Mouse (Mus musculus): ENCODE results near the gene Snapc2. TPM values are rescaled to one million over a fixed set of nuclear protein-coding genes. Genes with fewer than 3 reads are reported as not detected.

Gene Snapc2
- polyA plus RNA-seq, 1 experiment from 2014 or later: 71.3 TPM

DNA sequence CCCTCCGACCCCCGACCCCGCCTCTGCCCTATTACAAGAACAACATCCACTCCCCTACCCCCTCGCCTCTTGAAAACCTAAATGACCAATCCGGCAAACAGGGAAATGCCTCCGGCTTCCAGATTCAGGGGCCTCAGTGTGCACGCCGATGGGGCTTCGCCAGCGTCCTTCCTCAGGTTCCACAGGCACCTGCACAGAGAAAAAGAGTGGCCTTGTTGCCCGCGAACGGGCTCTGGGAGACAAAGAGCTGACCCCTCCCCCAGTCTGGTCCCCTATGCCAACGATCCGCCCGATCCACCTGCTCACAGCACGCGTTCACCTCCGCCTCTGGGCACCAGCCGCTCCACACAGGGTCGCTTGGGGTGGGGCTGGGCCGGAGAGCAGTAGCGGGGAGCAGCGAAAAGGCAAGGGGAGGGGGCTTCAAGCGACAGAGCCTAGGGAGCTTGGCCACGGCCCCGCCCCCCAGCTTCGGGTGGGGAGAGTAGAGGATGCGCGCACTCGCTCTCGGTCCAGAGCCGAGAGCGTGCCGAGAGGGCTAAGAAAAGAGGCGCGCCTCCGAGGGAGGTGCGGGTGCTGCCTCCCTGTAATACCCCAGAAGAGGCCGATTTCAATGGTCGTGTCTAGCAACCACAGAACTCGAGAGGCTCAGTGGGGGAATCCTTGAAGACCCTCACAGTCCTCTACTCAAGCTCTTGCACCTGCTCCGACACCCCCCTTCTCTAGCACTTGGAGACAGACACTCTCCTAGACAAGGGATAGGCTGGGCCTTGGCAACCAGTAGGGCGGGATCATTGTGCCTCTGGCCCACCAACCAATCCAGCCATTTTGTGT is 35.9 kb upstream of the Snapc2 start, which contains the start of gene Prr36:
Gene Prr36, minus strand, starts transcription at position 669 of the 831 bp plus-strand sequence.
- H3K36me3 ChIP-seq: no peaks in the 10 kb centered on the region
- H3K4me1 ChIP-seq: peaks cover 22% of the 10 kb centered on the region
- no peaks in the 10 kb centered on the region for H3K9me3 ChIP-seq
- 2% methylated on average over 44 of the region's 44 CpGs for WGBS
- ATAC-seq (ENCODE audit: insufficient number of reproducible peaks, insufficient read depth, low FRiP score, low TSS enrichment): peak; percentile 76
- H3K4me3 ChIP-seq: peak within 1 kb of the TSS; percentile 48
- peak within 1 kb of the TSS; percentile 47 for H3K9ac ChIP-seq
- H3K27me3 ChIP-seq: peaks cover 58% of the 10 kb centered on the region
- no peak within 1 kb of the TSS for H3K27ac ChIP-seq
- H3K4me2 ChIP-seq (replicated peaks): peak within 1 kb of the TSS; percentile 82

DNA sequence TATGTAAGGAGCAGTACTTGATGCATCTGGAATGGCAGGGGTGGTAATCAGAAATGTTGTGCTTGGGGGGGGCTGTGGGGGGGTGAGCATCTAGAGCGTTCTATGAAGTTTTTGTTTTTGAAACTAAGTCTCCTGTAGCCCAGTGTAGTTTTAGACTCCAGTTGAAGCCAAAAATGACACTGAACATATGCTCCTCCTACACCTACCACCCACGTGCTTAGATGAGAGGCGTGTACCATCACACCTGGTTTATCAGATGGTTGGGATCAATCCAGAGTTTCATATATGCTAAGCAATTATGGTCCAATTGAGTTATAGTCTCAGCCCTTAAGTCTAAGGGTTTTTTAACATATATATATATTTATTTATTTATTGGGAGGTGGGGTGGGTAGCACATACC is 33.3 kb upstream of the Snapc2 start:
- Histone ChIP-seq H3K4me2 (replicated peaks) (no peak overlapping the region), H3K4me3 (no peak overlapping the region), H3K27ac (no peak overlapping the region), H3K4me1 (peaks cover 3% of the 10 kb centered on the region; the same call in 1 of the 2 replicates), H3K36me3 (no peaks in the 10 kb centered on the region), H3K27me3 (peaks cover 41% of the 10 kb centered on the region), H3K9ac (no peak overlapping the region), H3K9me3 (no peaks in the 10 kb centered on the region)
- WGBS: 84% methylated on average over 3 of the region's 3 CpGs
- no peak for ATAC-seq (ENCODE audit: insufficient number of reproducible peaks, insufficient read depth, low FRiP score, low TSS enrichment)

DNA sequence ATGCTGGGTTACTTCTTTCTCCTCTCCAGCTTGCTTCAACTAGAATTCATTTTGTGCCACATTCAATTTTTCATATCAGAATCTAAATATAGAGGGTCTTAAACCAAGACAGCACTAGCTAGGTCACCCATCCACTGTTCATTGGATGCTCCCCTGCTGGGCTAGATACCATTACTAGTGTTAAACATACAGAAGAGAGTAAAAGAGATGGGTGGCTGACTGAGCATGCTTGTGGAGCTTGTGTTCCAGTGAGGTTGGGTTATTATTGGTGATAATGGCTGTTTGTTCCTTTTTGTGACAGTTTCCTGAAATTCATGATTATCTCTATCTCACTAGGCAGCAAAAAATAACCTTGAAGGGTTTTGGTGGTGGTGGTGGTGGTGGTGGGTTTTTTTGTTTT is 30.8 kb upstream of the Snapc2 start:
- Histone ChIP-seq H3K9me3 (no peaks in the 10 kb centered on the region), H3K4me3 (no peak overlapping the region), H3K4me1 (no peaks in the 10 kb centered on the region), H3K27ac (no peak overlapping the region), H3K27me3 (peaks cover 29% of the 10 kb centered on the region), H3K4me2 (replicated peaks) (no peak overlapping the region), H3K36me3 (no peaks in the 10 kb centered on the region), H3K9ac (no peak overlapping the region)
- no peak for ATAC-seq (ENCODE audit: insufficient number of reproducible peaks, insufficient read depth, low FRiP score, low TSS enrichment)

GRCm38 (mm10) chr8:4226323-4226722 is 26.6 kb upstream of the Snapc2 start:
- H3K9me3 ChIP-seq: no peaks in the 10 kb centered on the region
- no peaks in the 10 kb centered on the region for H3K36me3 ChIP-seq
- H3K9ac ChIP-seq: no peak overlapping the region
- peak overlapping the region; percentile 49 for H3K4me2 ChIP-seq (replicated peaks)
- peaks cover 27% of the 10 kb centered on the region for H3K27me3 ChIP-seq
- no peaks in the 10 kb centered on the region for H3K4me1 ChIP-seq
- H3K27ac ChIP-seq: no peak overlapping the region
- ATAC-seq (ENCODE audit: insufficient number of reproducible peaks, insufficient read depth, low FRiP score, low TSS enrichment): 0 out of 2 replicates have a peak, but pooled peaks have one; percentile 10
- 26% methylated on average over 4 of the region's 4 CpGs for WGBS
- H3K4me3 ChIP-seq: peak overlapping the region; percentile 28

DNA sequence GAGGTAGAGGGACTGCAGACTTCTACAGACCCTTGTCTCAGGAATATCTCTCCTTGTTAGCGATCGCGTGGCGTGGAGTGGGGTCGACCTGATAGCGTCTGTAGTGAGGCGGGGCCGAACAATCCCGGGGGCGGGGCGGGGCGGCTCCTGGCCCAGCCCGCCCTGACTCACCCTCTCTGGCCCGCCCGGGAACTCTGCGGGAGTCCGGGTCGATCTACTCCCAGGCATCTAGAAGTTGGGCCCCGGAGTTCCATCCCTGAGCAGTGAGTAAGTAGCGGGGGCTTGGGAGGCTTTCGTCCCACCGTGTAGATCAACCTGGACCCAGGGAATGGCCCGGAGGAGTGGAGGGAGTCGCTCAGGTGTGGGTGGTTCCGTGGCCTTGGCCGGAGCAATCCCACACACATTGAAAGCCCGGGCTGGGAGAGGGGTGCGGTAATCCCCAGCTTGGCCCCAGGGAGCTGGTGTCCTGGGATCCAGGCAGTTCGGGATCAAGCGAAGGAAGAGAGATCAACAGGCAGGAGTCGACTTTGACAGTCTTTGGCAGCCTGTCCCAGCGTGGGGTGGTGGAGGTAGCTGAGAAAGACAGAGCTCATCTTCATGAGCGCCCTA is 26.0 kb upstream of the Snapc2 start, which contains the start of gene Lrrc8e:
Gene Lrrc8e, plus strand, starts transcription at position 89 of the 609 bp plus-strand sequence.
- peak within 1 kb of the TSS; percentile 5; the same call in 1 of the 2 replicates for H3K9ac ChIP-seq
- H3K36me3 ChIP-seq: no peaks in the 10 kb centered on the region
- H3K4me2 ChIP-seq (replicated peaks): peak within 1 kb of the TSS; percentile 49
- H3K27me3 ChIP-seq: peaks cover 27% of the 10 kb centered on the region
- no peaks in the 10 kb centered on the region for H3K9me3 ChIP-seq
- WGBS: 3% methylated on average over 33 of the region's 33 CpGs
- no peaks in the 10 kb centered on the region for H3K4me1 ChIP-seq
- no peak within 1 kb of the TSS for H3K27ac ChIP-seq
- ATAC-seq (ENCODE audit: insufficient number of reproducible peaks, insufficient read depth, low FRiP score, low TSS enrichment): peak; percentile 44; the same call in 1 of the 2 replicates
- peak within 1 kb of the TSS; percentile 28 for H3K4me3 ChIP-seq

- no peak for ATAC-seq (ENCODE audit: insufficient number of reproducible peaks, insufficient read depth, low FRiP score, low TSS enrichment)
- no peak overlapping the region for H3K4me2 ChIP-seq (replicated peaks)
- H3K9me3 ChIP-seq: no peaks in the 10 kb centered on the region
- no peak overlapping the region for H3K27ac ChIP-seq
- no peaks in the 10 kb centered on the region for H3K36me3 ChIP-seq
- H3K27me3 ChIP-seq: peaks cover 27% of the 10 kb centered on the region
- H3K4me3 ChIP-seq: no peak overlapping the region
- H3K4me1 ChIP-seq: no peaks in the 10 kb centered on the region
- WGBS: 88% methylated on average over 4 of the region's 4 CpGs
- H3K9ac ChIP-seq: no peak overlapping the region
Observed at GRCm38 (mm10) chr8:4227919-4228318, 25.0 kb upstream of the Snapc2 start.

DNA sequence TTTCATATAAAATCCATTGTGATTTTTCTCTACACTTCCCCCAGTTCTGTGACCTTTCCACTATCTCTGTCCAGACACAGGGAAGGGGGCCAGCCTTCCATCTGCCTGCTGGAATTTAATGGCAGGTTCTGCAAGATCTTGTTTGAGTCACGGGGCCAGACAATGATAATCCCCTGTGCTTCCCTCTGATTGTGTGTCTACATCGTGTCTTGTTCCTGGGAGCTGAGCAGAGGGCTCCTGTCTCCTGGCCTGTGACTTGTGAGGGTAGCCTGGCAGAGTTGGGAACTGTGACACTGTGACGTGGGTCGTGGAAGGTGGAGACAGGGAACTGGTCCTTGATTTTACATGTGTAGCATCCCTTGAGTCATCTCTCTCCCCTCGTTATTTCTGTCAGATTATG is 23.1 kb upstream of the Snapc2 start:
- H3K4me3 ChIP-seq: no peak overlapping the region
- H3K27ac ChIP-seq: no peak overlapping the region
- no peak overlapping the region for H3K4me2 ChIP-seq (replicated peaks)
- WGBS: 75% methylated on average over 5 of the region's 5 CpGs
- no peak for ATAC-seq (ENCODE audit: insufficient number of reproducible peaks, insufficient read depth, low FRiP score, low TSS enrichment)
- no peaks in the 10 kb centered on the region for H3K4me1 ChIP-seq
- H3K9me3 ChIP-seq: no peaks in the 10 kb centered on the region
- no peaks in the 10 kb centered on the region for H3K36me3 ChIP-seq
- H3K9ac ChIP-seq: no peak overlapping the region
- peaks cover 27% of the 10 kb centered on the region for H3K27me3 ChIP-seq

DNA sequence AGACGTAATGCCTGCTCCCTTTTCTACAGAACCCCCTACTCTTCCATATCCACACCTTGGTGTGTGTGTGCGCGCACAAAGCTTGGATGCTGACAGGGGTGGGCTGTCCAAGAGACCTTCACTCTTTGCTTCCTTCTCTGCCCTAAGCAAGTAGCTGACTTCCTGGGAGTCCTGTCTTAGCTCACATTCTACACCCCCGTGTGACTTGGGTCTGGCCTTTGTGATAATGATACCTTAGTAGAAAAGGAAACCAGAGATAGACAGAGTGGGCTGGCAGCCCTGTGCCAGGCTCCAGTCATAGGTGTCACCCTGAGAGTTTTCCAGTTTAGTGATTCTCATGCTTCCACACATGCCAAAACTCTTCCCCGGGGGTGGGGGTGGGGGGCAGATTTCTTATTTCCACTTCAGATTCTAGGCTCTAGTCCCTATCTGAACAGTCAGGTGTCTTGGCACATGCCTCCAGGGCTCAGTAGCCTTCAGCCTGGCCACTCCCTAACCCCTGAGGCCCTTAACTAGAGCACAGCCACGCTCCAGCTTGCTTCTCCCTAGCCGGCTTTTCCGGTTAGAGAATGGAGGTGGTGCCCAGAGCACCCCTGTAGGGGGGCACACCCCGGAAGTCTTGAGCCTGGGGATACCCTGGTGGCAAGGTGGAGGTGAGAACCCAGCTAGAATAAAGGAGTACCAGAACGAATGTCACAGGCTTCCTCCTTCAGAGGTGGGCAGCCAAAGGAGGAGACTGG is 22.1 kb upstream of the Snapc2 start:
- H3K4me1 ChIP-seq: no peaks in the 10 kb centered on the region
- 58% methylated on average over 10 of the region's 10 CpGs for WGBS
- no peak overlapping the region for H3K4me2 ChIP-seq (replicated peaks)
- H3K4me3 ChIP-seq: no peak overlapping the region
- no peak overlapping the region for H3K9ac ChIP-seq
- H3K27me3 ChIP-seq: peaks cover 27% of the 10 kb centered on the region
- ATAC-seq (ENCODE audit: insufficient number of reproducible peaks, insufficient read depth, low FRiP score, low TSS enrichment): no peak
- H3K27ac ChIP-seq: no peak overlapping the region
- no peaks in the 10 kb centered on the region for H3K36me3 ChIP-seq
- H3K9me3 ChIP-seq: no peaks in the 10 kb centered on the region

DNA sequence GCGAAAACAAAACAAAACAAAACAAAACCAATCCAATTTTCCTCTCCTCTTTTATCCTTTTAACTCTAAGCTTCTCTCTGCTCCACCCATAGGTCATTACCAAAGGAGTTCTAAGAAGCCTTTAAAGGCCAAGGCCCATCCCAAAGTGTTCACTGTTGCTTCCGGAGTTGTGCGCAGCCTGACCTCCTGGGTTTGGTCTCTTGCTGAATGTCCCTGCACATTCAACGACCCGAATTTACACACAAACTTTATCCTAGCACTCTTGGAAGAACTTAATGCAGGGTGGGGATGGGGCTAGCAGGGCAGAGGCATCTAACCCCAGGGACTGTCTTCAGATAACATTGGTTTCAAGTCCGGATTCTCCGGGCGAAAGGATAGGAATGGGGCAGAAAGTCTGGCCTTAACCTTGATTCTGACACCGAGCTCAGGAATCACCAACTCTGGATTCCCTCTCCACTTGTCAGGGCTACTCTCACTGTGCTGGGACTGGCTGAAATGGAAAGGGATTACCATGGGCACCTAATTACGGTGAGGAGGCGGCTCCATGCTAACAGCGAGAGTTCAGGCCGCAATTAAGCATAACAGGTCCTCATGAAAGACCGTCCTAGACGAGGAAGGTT is 15.0 kb upstream of the Snapc2 start:
- 20% methylated on average over 15 of the region's 15 CpGs for WGBS
- peak overlapping the region; percentile 69 for H3K9ac ChIP-seq
- H3K27ac ChIP-seq: peak overlapping the region; percentile 96
- no peaks in the 10 kb centered on the region for H3K27me3 ChIP-seq
- peaks cover 20% of the 10 kb centered on the region for H3K4me1 ChIP-seq
- H3K4me2 ChIP-seq (replicated peaks): peak overlapping the region; percentile 83
- peak overlapping the region; percentile 86 for H3K4me3 ChIP-seq
- peaks cover 19% of the 10 kb centered on the region for H3K36me3 ChIP-seq
- no peak; the same call in 1 of the 2 replicates for ATAC-seq (ENCODE audit: insufficient number of reproducible peaks, insufficient read depth, low FRiP score, low TSS enrichment)
- no peaks in the 10 kb centered on the region for H3K9me3 ChIP-seq

DNA sequence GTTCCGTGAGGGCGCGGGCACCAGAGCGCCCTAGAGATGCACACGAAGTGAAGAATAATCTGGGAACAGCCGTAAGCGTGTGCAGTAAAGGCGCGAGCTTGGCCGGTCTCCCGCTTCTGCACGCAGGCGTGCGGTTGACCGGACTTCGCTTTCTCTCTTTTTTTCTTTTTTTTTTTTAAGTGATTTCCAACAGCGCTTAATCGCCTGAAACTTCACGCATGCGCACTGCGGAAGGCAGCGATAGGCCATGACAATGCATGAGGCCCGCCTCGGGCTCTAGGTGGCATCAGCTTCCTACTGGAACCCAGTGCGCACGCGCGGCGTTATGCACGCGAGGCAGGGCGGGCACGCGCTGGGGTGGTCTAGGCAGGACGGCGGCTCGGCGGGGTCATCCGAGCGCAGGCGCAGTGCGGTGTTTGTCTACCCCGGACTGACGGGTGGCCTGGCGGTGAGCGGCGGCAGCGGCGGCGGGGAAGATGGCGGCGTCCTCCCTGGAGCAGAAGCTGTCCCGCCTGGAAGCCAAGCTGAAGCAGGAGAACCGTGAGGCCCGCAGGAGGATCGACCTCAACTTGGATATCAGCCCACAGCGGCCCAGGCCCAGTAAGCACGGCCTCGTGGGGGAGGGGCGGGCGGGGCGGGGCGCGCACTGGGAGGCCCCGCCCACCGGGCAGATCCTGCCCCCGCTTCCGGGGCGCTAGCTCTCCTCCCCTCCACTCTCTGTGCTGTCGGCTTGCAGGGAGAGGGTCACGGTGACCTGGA is 14.3 kb upstream of the Snapc2 start, which contains the start of the genes Map2k7 and Gm49320:
Gene Map2k7, plus strand, starts transcription at position 307 of the 759 bp plus-strand sequence.
Gene Gm49320, plus strand, starts transcription at position 432 of the 759 bp plus-strand sequence.
- Histone ChIP-seq H3K4me3 (peak within 1 kb of the TSS; percentile 86), H3K27me3 (no peaks in the 10 kb centered on the region), H3K27ac (peak within 1 kb of the TSS; percentile 96), H3K9me3 (no peaks in the 10 kb centered on the region), H3K9ac (peak within 1 kb of the TSS; percentile 88), H3K36me3 (peaks cover 26% of the 10 kb centered on the region), H3K4me1 (peaks cover 20% of the 10 kb centered on the region), H3K4me2 (replicated peaks) (peak within 1 kb of the TSS; percentile 83)
- under 1% methylated on average over 64 of the region's 71 CpGs for WGBS
- peak; percentile 92 for ATAC-seq (ENCODE audit: insufficient number of reproducible peaks, insufficient read depth, low FRiP score, low TSS enrichment)

Data from embryonic facial prominence, embryonic 12.5 days (tissue).